Mouse (Mus musculus): ENCODE measurements around the gene Gm10639.
"Not testable (repeated sequence)": the region's sequence is repeated elsewhere in the genome, so short reads cannot be mapped to it uniquely, and the experiment has no call there.

Gm10639 gene

DNA sequence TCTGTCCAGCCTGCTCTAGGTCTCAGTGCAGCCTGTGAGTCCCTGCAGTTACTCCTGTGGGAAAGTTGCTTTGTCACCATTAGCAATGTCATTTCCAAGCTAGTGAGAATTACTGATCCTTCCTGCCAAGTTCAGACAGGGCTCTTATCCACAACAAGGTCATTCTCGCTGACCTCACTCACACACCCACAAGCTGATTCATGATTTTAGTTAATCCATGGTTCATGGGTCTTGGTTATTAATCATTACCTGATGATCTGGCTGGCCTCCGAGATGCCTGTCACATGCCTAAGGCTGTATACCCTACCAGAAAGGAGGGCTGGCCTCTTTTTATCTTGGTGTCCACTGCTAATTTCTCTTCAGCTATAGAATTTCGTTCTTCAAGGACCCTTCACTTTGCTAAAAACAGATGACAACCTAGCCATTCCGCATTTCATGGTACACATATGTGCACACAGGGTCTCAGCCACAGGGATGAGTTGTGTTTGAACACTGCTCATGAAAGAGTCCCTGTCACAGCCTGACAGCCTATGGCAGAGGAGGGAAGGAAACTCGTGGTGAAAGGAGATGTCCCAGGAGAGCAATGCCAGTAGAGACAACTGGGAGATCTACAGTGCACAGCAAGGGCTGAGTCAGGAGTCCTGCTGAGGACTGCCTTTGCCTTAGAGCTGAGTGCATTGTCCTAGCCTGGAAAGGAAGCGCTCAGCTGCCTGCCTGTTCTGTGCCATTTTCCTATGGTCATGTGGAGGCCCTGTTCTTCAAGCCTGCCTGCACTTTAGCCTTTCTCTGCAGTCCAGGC is 58.7 kb downstream of the Gm10639 start:
- not testable (repeated sequence) for DNase-seq (ENCODE audit: low read depth, low spot score)

DNA sequence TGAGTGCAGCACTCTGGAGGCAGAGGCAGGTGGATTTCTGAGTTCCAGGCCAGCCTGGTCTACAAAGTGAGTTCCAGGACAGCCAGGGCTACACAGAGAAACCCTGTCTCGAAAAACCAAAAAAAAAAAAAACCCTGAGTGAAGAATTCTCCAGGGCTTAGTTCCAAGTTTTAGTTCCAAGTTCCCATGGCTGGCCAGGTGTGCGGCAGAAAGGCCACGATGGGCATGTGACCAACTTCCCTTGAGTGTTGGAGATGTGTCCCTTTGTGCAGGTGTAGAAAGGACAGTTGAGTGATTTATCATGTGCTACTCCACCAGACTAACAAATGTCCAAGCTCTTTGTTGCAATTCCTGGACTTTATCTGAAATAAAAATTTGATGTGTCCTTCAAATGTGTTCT is 59.4 kb downstream of the Gm10639 start:
- DNase-seq (ENCODE audit: low read depth, low spot score), result not testable (repeated sequence)

DNA sequence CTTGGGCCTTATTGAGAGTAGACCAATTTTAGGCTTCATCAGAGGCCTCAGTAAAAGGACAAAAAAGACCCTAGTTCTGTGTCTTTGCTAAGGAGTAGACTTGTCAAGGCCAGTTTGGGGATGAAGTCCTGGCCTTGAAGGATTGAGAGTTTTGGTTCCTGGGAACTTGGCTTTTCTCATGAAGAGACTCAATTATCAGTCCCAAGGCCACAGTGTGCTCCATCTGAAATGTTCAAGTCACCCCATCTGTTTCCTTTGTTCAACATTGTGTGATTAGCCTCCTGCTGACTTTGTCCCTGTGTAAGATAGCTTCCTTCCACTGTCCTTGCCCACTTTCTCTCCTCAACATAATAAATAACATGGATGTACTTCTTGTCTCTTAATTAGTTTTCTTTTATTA is 60.3 kb downstream of the Gm10639 start:
- not testable (repeated sequence) for DNase-seq (ENCODE audit: low read depth, low spot score)

DNA sequence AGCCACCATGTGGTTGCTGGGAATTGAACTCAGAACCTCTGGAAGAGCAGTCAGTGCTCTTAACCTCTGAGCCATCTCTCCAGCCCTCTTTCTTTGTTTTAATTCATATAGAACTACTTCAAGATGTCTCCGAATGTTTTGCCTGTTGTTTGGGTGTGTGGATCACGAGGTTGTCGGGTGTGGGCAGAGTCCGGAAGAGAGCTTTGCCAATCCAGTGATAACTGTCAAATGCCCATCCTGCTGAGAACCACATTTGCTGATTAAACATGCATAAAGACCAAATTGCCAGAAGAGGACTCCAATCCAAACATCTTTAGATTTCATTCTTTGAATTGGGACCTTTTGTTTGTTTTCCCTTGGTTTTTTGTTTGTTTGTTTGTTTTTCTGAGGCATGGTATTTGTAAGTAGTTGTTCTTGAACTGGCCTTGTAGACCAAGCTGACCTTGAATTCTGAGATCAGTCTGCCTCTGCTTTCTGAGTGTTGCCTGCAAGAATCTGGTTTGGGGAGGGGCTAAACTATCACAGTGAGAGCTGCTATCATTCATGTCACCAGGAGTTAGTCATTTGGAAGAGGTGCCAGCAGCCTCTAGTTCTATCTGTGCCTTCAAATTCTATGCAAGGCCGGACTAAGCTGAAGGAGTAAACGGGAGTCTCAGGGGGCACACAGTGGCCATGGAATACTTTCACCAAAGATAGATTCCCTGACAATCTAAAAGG is 61.9 kb downstream of the Gm10639 start:
- no peak for DNase-seq (ENCODE audit: low read depth, low spot score)

All from retina, adult 2 months (tissue).